Mouse (Mus musculus): ENCODE results near the gene Tmod2. TPM values are rescaled to one million over a fixed set of nuclear protein-coding genes. Genes with fewer than 3 reads are reported as not detected.

Gene Tmod2
- total and polyA plus RNA-seq, 2 experiments from 2014 or later = 125 to 363 TPM

- peaks cover 3% of the 10 kb centered on the region; the same call in 1 of the 2 replicates for H3K4me1 ChIP-seq (ENCODE audit: insufficient read depth, low read length)
- DNase-seq (ENCODE audit: low spot score) = peak; percentile 67
- no peak overlapping the region for H3K4me2 ChIP-seq (ENCODE audit: low read depth, low read length)
- ATAC-seq = peak; percentile 70
- TF ChIP-seq CTCF (IDR thresholded peaks at IDR 0.05; ENCODE audit: low read depth) = no peak
- H3K4me3 ChIP-seq (ENCODE audit: low read length) = no peak overlapping the region
- WGBS = 71% methylated on average over 5 of the region's 5 CpGs
- H3K36me3 ChIP-seq (ENCODE audit: insufficient read depth, low read length) = peaks cover 64% of the 10 kb centered on the region
- H3K9me3 ChIP-seq (ENCODE audit: low read length) = no peaks in the 10 kb centered on the region
- no peak overlapping the region for H3K27ac ChIP-seq
- H3K27me3 ChIP-seq (ENCODE audit: insufficient read depth, low read length) = no peaks in the 10 kb centered on the region
- no peak overlapping the region for H3K9ac ChIP-seq (replicated peaks; ENCODE audit: low read length)
Observed at GRCm38 (mm10) chr9:75593481-75593880, 17.6 kb downstream of the Tmod2 start.

- no peak overlapping the region for H3K27ac ChIP-seq
- ATAC-seq = no peak
- no peaks in the 10 kb centered on the region for H3K4me1 ChIP-seq (ENCODE audit: insufficient read depth, low read length)
- no peak for TF ChIP-seq CTCF (IDR thresholded peaks at IDR 0.05; ENCODE audit: low read depth)
- no peaks in the 10 kb centered on the region for H3K27me3 ChIP-seq (ENCODE audit: insufficient read depth, low read length)
- no peak overlapping the region for H3K4me2 ChIP-seq (ENCODE audit: low read depth, low read length)
- H3K9me3 ChIP-seq (ENCODE audit: low read length) = no peaks in the 10 kb centered on the region
- peaks cover 91% of the 10 kb centered on the region for H3K36me3 ChIP-seq (ENCODE audit: insufficient read depth, low read length)
- H3K4me3 ChIP-seq (ENCODE audit: low read length) = no peak overlapping the region
- no peak overlapping the region for H3K9ac ChIP-seq (replicated peaks; ENCODE audit: low read length)
- 81% methylated on average over 15 of the region's 15 CpGs for WGBS
- DNase-seq (ENCODE audit: low spot score) = no peak
Observed at GRCm38 (mm10) chr9:75589850-75590790, 21.0 kb downstream of the Tmod2 start.

- H3K36me3 ChIP-seq (ENCODE audit: insufficient read depth, low read length) = peaks cover 43% of the 10 kb centered on the region
- H3K27me3 ChIP-seq (ENCODE audit: insufficient read depth, low read length) = no peaks in the 10 kb centered on the region
- TF ChIP-seq CTCF (IDR thresholded peaks at IDR 0.05; ENCODE audit: low read depth) = peak; percentile 77
- no peak overlapping the region for H3K27ac ChIP-seq
- peak; percentile 69 for ATAC-seq
- peak; percentile 66 for DNase-seq (ENCODE audit: low spot score)
- no peak overlapping the region for H3K9ac ChIP-seq (replicated peaks; ENCODE audit: low read length)
- no peak overlapping the region for H3K4me2 ChIP-seq (ENCODE audit: low read depth, low read length)
- WGBS = 56% methylated on average over 7 of the region's 7 CpGs
- no peak overlapping the region for H3K4me3 ChIP-seq (ENCODE audit: low read length)
- H3K4me1 ChIP-seq (ENCODE audit: insufficient read depth, low read length) = no peaks in the 10 kb centered on the region
- H3K9me3 ChIP-seq (ENCODE audit: low read length) = no peaks in the 10 kb centered on the region
Observed at GRCm38 (mm10) chr9:75581694-75582350, 29.3 kb downstream of the Tmod2 start.

- TF ChIP-seq CTCF (IDR thresholded peaks at IDR 0.05; ENCODE audit: low read depth) = no peak
- DNase-seq (ENCODE audit: low spot score) = no peak
- Histone ChIP-seq H3K4me1 (ENCODE audit: insufficient read depth, low read length) (no peaks in the 10 kb centered on the region), H3K36me3 (ENCODE audit: insufficient read depth, low read length) (peaks cover 42% of the 10 kb centered on the region), H3K27ac (no peak overlapping the region), H3K27me3 (ENCODE audit: insufficient read depth, low read length) (no peaks in the 10 kb centered on the region), H3K4me2 (ENCODE audit: low read depth, low read length) (no peak overlapping the region), H3K9me3 (ENCODE audit: low read length) (no peaks in the 10 kb centered on the region), H3K4me3 (ENCODE audit: low read length) (no peak overlapping the region), H3K9ac (replicated peaks; ENCODE audit: low read length) (no peak overlapping the region)
- ATAC-seq = no peak
- WGBS = 87% methylated on average over 6 of the region's 6 CpGs
Observed at GRCm38 (mm10) chr9:75579321-75579720, 31.8 kb downstream of the Tmod2 start.

GRCm38 (mm10) chr9:75571036-75571942 is 39.8 kb downstream of the Tmod2 start:
- H3K36me3 ChIP-seq (ENCODE audit: insufficient read depth, low read length) = peaks cover 46% of the 10 kb centered on the region
- no peak for ATAC-seq
- H3K9me3 ChIP-seq (ENCODE audit: low read length) = no peaks in the 10 kb centered on the region
- no peak overlapping the region for H3K4me2 ChIP-seq (ENCODE audit: low read depth, low read length)
- H3K27me3 ChIP-seq (ENCODE audit: insufficient read depth, low read length) = no peaks in the 10 kb centered on the region
- no peak overlapping the region for H3K9ac ChIP-seq (replicated peaks; ENCODE audit: low read length)
- WGBS = 94% methylated on average over 5 of the region's 5 CpGs
- no peaks in the 10 kb centered on the region for H3K4me1 ChIP-seq (ENCODE audit: insufficient read depth, low read length)
- DNase-seq (ENCODE audit: low spot score) = no peak
- no peak for TF ChIP-seq CTCF (IDR thresholded peaks at IDR 0.05; ENCODE audit: low read depth)
- H3K27ac ChIP-seq = no peak overlapping the region
- H3K4me3 ChIP-seq (ENCODE audit: low read length) = no peak overlapping the region

DNA sequence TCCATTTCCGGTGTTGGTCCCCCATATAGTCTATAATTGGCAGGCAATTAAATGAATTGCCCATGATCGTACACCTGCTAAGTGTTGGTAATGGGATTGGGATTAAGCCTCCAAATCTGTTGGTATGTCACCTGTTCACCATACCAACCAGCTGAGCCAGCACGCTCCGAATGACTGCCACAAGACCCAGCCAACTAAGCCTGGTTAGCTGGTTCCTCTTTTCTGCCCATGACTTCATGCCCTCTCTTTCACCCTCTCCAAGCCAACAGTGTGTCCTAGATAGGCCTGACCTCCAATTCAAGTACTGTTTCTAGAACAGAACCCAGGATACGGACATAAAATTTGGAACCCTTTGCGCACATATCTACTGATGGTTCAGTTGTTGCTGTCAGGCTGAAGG is 42.7 kb downstream of the Tmod2 start:
- WGBS = 91% methylated on average over 6 of the region's 6 CpGs
- Histone ChIP-seq H3K27me3 (ENCODE audit: insufficient read depth, low read length) (no peaks in the 10 kb centered on the region), H3K4me2 (ENCODE audit: low read depth, low read length) (no peak overlapping the region), H3K4me3 (ENCODE audit: low read length) (no peak overlapping the region), H3K36me3 (ENCODE audit: insufficient read depth, low read length) (peaks cover 21% of the 10 kb centered on the region), H3K27ac (no peak overlapping the region), H3K4me1 (ENCODE audit: insufficient read depth, low read length) (no peaks in the 10 kb centered on the region), H3K9ac (replicated peaks; ENCODE audit: low read length) (no peak overlapping the region), H3K9me3 (ENCODE audit: low read length) (no peaks in the 10 kb centered on the region)
- TF ChIP-seq CTCF (IDR thresholded peaks at IDR 0.05; ENCODE audit: low read depth) = no peak
- no peak for ATAC-seq
- no peak for DNase-seq (ENCODE audit: low spot score)

Data from hindbrain, postnatal 0 days (tissue).